ENCODE assay signal across 12 mouse cellular contexts in the genomic region with DNA sequence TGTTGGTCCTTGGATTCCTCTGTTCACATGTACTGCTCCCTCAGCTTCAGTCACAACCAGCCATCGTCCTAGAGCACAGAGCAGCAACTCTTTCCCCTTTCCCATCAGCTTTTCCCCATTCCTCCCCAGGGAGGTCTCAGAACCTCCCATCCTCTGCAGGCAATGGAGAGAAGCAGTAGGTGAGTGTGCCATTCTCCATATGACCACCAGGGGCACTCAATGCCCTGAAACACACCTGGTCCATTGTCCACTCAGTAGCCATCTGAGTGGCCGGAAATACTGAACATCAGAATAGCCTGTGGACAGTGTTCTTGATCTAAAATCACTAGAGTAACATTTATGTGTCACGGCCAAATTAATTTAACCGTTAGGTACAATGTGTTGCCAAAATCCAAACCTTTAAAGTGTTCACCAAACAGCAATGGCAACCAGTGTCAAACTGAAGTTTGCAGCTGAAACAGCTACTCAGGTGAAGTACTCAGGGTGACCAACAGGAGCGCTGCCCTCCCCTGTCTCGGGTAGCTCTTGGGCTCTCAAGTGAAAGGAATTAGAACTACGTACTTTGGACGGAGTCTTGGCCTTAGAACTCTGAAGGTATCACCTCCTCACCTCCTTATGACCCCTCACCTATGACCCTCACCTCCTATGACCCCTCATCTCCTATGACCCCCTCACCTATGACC. TPM values are rescaled to one million over a fixed set of nuclear protein-coding genes. Genes with fewer than 3 reads are reported as not detected.
A peak's percentile ranks its signal among the peaks of the same experiment; 100 is the strongest.
DNase-seq lines count a peak whose midpoint lies in the region; ATAC-seq and TF ChIP-seq lines count a peak whose summit lies in the region.
"Had no signal": no experiment of that assay in that cellular context is flagged by ENCODE, and none has a peak within 500 bp of the region (broad histone marks: within the 10 kb centered on the region; RNA-seq: fewer than 3 reads in every experiment).

No protein-coding gene starts in this region.

- dilution Hi-C loops in CH12.LX (cut with MboI; ENCODE audit: extremely low pct_ligation_motif_present, extremely low pct_unique_long_range_greater_than_20kb, low sequenced_read_pairs), result no loop called here

- DNase-seq in left cerebral cortex, adult 2 months (ENCODE audit: extremely low spot score in 1 of 2, low spot score in 2 of 2), result no peak
- no peak for DNase-seq in left cerebral cortex, adult 11 months (ENCODE audit: low spot score)
- DNase-seq in CH12.LX (ENCODE audit: extremely low read depth) (peak; percentile 6), MEL (ENCODE audit: low read depth, low spot score) (peak; percentile 23)
- DNase-seq in T-cell, adult 2 months (ENCODE audit: low spot score), result no peak
- DNase-seq in right cerebral cortex, postnatal 36 days (ENCODE audit: low spot score in 2 of 2), result no peak
- DNase-seq: cerebellum, postnatal 14 days had no signal

- TF ChIP-seq POLR2A in CH12.LX (IDR thresholded peaks at IDR 0.05; ENCODE audit: low read depth, low read length) (no peak), MEL (IDR thresholded peaks at IDR 0.05; ENCODE audit: control insufficient read depth in 1 of 2, insufficient read depth in 1 of 2, low read depth in 1 of 2, low read length in 2 of 2, poor library complexity in 1 of 2) (no peak)

- H3K79me2 ChIP-seq in CH12.LX (replicated peaks; ENCODE audit: control insufficient read depth, extremely low read depth, insufficient read depth, poor library complexity, severe bottlenecking), result no peaks in the 10 kb centered on the region
- no peaks in the 10 kb centered on the region for H3K79me2 ChIP-seq in MEL (ENCODE audit: control insufficient read depth, insufficient read depth, low read length, poor library complexity)

- no peak overlapping the region for H3K27ac ChIP-seq in left cerebral cortex, adult 2 months
- H3K27ac ChIP-seq in CH12.LX (ENCODE audit: insufficient read depth, low read depth) (no peak overlapping the region), MEL (ENCODE audit: control insufficient read depth, low read depth, low read length) (no peak overlapping the region)
- H3K27ac ChIP-seq: forebrain, embryonic 13.5 days; heart, embryonic 13.5 days; kidney, embryonic 15.5 days; midbrain, embryonic 12.5 days had no signal

- no peak overlapping the region for H3K4me3 ChIP-seq in left cerebral cortex, adult 2 months
- H3K4me3 ChIP-seq in CH12.LX (replicated peaks in 1 of 3; ENCODE audit: low read depth in 2 of 3, low read length in 2 of 3, poor library complexity in 1 of 3), result no peak overlapping the region
- no peak overlapping the region for H3K4me3 ChIP-seq in MEL (ENCODE audit: control insufficient read depth in 1 of 2, insufficient read depth in 1 of 2, low read depth in 2 of 2, low read length in 2 of 2)
- H3K4me3 ChIP-seq: forebrain, embryonic 13.5 days; heart, embryonic 13.5 days; kidney, embryonic 15.5 days; midbrain, embryonic 12.5 days had no signal

- no peaks in the 10 kb centered on the region for H3K9me3 ChIP-seq in CH12.LX (replicated peaks; ENCODE audit: low read length)
- no peaks in the 10 kb centered on the region for H3K9me3 ChIP-seq in MEL (replicated peaks; ENCODE audit: insufficient read depth, low read length)
- H3K9me3 ChIP-seq: forebrain, embryonic 13.5 days; heart, embryonic 13.5 days; kidney, embryonic 15.5 days; midbrain, embryonic 12.5 days had no signal

- H3K4me1 ChIP-seq in CH12.LX (ENCODE audit: control insufficient read depth in 1 of 2, insufficient read depth in 2 of 2), result no peaks in the 10 kb centered on the region
- H3K4me1 ChIP-seq in MEL (ENCODE audit: control insufficient read depth in 1 of 2, insufficient read depth in 2 of 2, low read length in 2 of 2), result no peaks in the 10 kb centered on the region
- H3K4me1 ChIP-seq: forebrain, embryonic 13.5 days; heart, embryonic 13.5 days; kidney, embryonic 15.5 days; midbrain, embryonic 12.5 days had no signal

- no peak overlapping the region for H3K4me2 ChIP-seq in CH12.LX (ENCODE audit: insufficient read depth, low read depth, poor library complexity, severe bottlenecking)
- H3K4me2 ChIP-seq: forebrain, embryonic 13.5 days; heart, embryonic 13.5 days; kidney, embryonic 15.5 days; midbrain, embryonic 12.5 days had no signal

- H3K9ac ChIP-seq in CH12.LX (ENCODE audit: insufficient read depth, low read depth) (no peak overlapping the region), MEL (ENCODE audit: control insufficient read depth, low read depth, low read length, poor library complexity, severe bottlenecking) (no peak overlapping the region)
- H3K9ac ChIP-seq: forebrain, embryonic 13.5 days; heart, embryonic 13.5 days; kidney, embryonic 15.5 days; midbrain, embryonic 12.5 days had no signal

- H3K27me3 ChIP-seq in CH12.LX (replicated peaks) (no peaks in the 10 kb centered on the region), MEL (ENCODE audit: control insufficient read depth in 1 of 2, insufficient read depth in 2 of 2, low read length in 2 of 2) (no peaks in the 10 kb centered on the region)
- H3K27me3 ChIP-seq: forebrain, embryonic 13.5 days; heart, embryonic 13.5 days; kidney, embryonic 15.5 days; midbrain, embryonic 12.5 days had no signal

- TF ChIP-seq RAD21 in CH12.LX (IDR thresholded peaks at IDR 0.05; ENCODE audit: low read depth, low read length), result peak; percentile 17
- TF ChIP-seq RAD21 in MEL (IDR thresholded peaks at IDR 0.05; ENCODE audit: low read depth, low read length), result peak; percentile 27

- H3K36me3 ChIP-seq in CH12.LX (replicated peaks in 1 of 2; ENCODE audit: control insufficient read depth in 1 of 2, insufficient read depth in 1 of 2, low read length in 1 of 2), result peaks cover 0 to 2% of the 10 kb centered on the region in 2 experiments
- no peaks in the 10 kb centered on the region for H3K36me3 ChIP-seq in MEL (ENCODE audit: control insufficient read depth in 1 of 2, insufficient read depth in 2 of 2, low read length in 2 of 2)
- H3K36me3 ChIP-seq: midbrain, embryonic 12.5 days had no signal

- peak; percentile 50 for TF ChIP-seq CTCF in left cerebral cortex, adult 2 months (IDR thresholded peaks at IDR 0.05)
- TF ChIP-seq CTCF in CH12.LX (conservative IDR thresholded peaks at IDR 0.05 in 1 of 2, IDR thresholded peaks at IDR 0.05 in 1 of 2; ENCODE audit: low read depth in 2 of 2, low read length in 2 of 2) (peak; percentile 61 to 86), MEL (IDR thresholded peaks at IDR 0.05 in 2 of 3, conservative IDR thresholded peaks at IDR 0.05 in 1 of 3; ENCODE audit: control insufficient read depth in 1 of 3, insufficient read depth in 1 of 3, low read depth in 2 of 3, low read length in 3 of 3, poor library complexity in 1 of 3, severe bottlenecking in 1 of 3) (peak; percentile 51 to 88 (median 52))

- in situ Hi-C loops in CH12.LX (cut with MboI; ENCODE audit: low pct_ligation_motif_present, low pct_unique_long_range_greater_than_20kb, low sequenced_read_pairs), result no loop called here

- TF ChIP-seq EP300 in CH12.LX (IDR thresholded peaks at IDR 0.05; ENCODE audit: low read length) (no peak), MEL (IDR thresholded peaks at IDR 0.05; ENCODE audit: low read depth in 1 of 2, low read length in 2 of 2) (no peak)

- intact Hi-C loops in left cerebral cortex, adult 2 months (cut with DNase I), result no loop called here

- ATAC-seq in megakaryocyte, adult 5-6 weeks (ENCODE audit: poor library complexity, severe bottlenecking), result peak; percentile 74
- ATAC-seq: forebrain, embryonic 13.5 days had no signal

TF ChIP-seq in CH12.LX, 34 proteins besides CTCF, POLR2A, EP300 and RAD21:
- TF ChIP-seq MAFK (IDR thresholded peaks at IDR 0.05; ENCODE audit: insufficient replicate concordance, low read length) (no peak), GABPA (IDR thresholded peaks at IDR 0.05; ENCODE audit: insufficient replicate concordance, low read depth, low read length) (no peak), MAZ (IDR thresholded peaks at IDR 0.05; ENCODE audit: low read depth, low read length) (no peak)

TF ChIP-seq in MEL, 35 proteins besides CTCF, POLR2A, EP300 and RAD21:
- TF ChIP-seq NRF1 (IDR thresholded peaks at IDR 0.05; ENCODE audit: insufficient read depth, low read depth, low read length, poor library complexity, severe bottlenecking) (no peak), SMC3 (IDR thresholded peaks at IDR 0.05; ENCODE audit: low read depth, low read length) (0 out of 2 replicates have a peak, but pooled peaks have one; percentile 17), USF2 (IDR thresholded peaks at IDR 0.05; ENCODE audit: borderline replicate concordance in 1 of 2, insufficient read depth in 1 of 2, low read depth in 1 of 2, low read length in 2 of 2) (no peak), ZMIZ1 (IDR thresholded peaks at IDR 0.05; ENCODE audit: low read depth, low read length) (no peak), HCFC1 (IDR thresholded peaks at IDR 0.05; ENCODE audit: low read depth, low read length) (no peak), MYC (IDR thresholded peaks at IDR 0.05; ENCODE audit: low read depth, low read length) (no peak)
TF ChIP-seq in MEL: peak in this region for 1.

RNA-seq across cellular contexts. Expression of a gene that starts 17.7 kb away (rescaled TPM):
- total RNA-seq in left cerebral cortex, adult 2 months (2021), result under 1 TPM in 1 of 2 experiments, not detected in 1; 0.20 TPM
- total RNA-seq in CH12.LX (2012; rRNA removed) (0.17 and 0.25 TPM in 2 replicates), CH12.LX (2014; rRNA removed) (0.36 and 0.39 TPM in 2 replicates), MEL (2012; rRNA removed) (0.13 and 0.27 TPM in 2 replicates)
- polyA plus RNA-seq in CH12.LX (2012; ENCODE audit: insufficient read length, low read depth) (0.33 and 0.49 TPM in 2 replicates), MEL (2012; ENCODE audit: insufficient read depth in 1 of 2, insufficient read length in 2 of 2, low read depth in 1 of 2, low replicate concordance in 2 of 2, missing spikeins in 1 of 2) (under 1 TPM in 1 of 2 experiments, not detected in 1; 0.10 TPM)
- total RNA-seq in megakaryocyte, adult 5-6 weeks (2015), result 0.11 TPM in 1 of 2 replicates, not detected in the other
- total RNA-seq in megakaryocyte, adult 5-6 weeks (2017), result 0.11 and 0.69 TPM in 2 replicates

Comparison
In these comparisons a context has a peak if more than half of its experiments do, and no peak if none do; other contexts are left out.
1. DNase-seq: peak in CH12.LX (single experiment) and MEL (single experiment); none in left cerebral cortex, adult 2 months (0 of 2), left cerebral cortex, adult 11 months (single experiment), T-cell, adult 2 months (single experiment) and right cerebral cortex, postnatal 36 days (0 of 2).
2. Peak in every context shown above with its lines, with median percentiles within 50 percentile points of each other: CTCF ChIP-seq.